Mouse (Mus musculus): ENCODE data around the gene Elfn1.

DNA sequence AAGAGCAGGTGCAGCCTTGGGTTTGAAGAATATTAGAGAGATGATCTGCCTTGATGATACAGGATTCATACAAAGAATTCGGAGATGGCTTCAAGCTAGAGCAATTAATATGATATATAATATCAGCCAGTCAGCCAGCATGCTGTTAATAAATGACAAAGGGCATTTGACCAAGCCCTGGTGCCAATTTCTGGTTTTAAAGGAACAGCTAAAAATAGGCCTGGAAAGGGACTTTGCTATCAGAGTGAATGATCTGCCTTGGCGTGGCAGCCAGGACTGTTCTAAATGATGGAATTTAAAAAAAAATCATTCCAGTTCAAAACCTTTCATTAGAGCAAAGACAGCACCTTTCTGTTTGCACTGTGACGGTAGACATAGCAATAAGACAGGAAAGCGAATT, 52.0 kb downstream of the Elfn1 start:
- TF ChIP-seq CTCF (IDR thresholded peaks at IDR 0.05; ENCODE audit: borderline replicate concordance, extremely low read depth, insufficient read depth, insufficient read length) = no peak
- no peak for TF ChIP-seq POLR2A (IDR thresholded peaks at IDR 0.05; ENCODE audit: borderline replicate concordance, extremely low read depth, insufficient read depth, insufficient read length, poor library complexity, severe bottlenecking)
